ENCODE assay signal across 8 mouse cellular contexts in the genomic region with DNA sequence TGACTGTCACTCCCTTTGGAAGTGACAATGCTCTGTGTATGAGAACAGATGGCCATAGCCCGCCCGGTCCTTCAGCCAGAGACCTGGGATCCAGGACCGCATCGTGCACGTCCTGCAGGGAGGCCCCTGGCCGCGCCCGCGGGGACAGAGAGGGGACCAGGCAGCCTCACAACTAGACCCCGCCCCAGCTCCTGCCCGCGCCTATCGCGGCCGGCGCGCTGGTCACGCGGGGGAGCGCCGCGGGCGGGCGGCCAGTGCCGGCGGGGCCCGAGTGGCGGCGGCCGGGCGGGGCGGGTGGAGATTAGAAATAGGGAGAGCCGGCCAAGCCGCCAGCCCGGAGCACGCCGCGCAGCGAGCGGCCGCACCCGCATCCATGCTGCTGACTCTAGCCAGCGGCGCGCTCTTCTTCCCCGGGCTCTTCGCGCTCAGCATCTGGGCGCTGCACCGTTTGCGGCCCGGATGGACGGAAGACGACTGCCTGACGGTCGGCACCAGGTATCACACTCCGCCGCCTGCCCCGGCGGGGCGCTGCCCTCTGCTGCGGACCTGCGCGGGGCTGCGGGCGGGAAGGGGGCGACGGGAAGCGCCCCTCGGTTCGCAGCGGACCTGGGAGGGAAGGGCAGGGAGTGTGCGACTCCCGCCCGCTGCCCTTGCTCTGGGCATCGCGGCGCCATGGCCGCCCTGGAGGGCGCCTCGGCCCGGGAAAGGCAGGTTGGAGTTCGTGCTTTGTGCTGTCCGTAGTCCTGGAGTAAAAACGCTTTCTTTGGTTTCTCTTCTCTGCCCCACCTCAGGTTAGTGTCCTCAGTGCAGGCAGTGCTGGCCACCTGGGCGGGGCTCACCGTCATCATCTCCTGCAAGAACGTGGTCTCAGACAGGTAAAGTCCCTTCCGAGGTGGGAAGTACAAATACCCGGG. TPM values are rescaled to one million over a fixed set of nuclear protein-coding genes. Genes with fewer than 3 reads are reported as not detected.
DNase-seq lines count a peak whose midpoint lies in the region; ATAC-seq lines count a peak whose summit lies in the region.

No protein-coding gene starts in this region.

- peak overlapping the region; percentile 89 for H3K4me3 ChIP-seq in intestine, embryonic 14.5 days (ENCODE audit: low read depth, low read length)

- intact Hi-C loops in left cerebral cortex, postnatal 14 days (cut with DNase I) = no loop called here

- H3K4me2 ChIP-seq in intestine, embryonic 14.5 days (ENCODE audit: low read length) = peak overlapping the region; percentile 79

- peak; percentile 95 for ATAC-seq in intestine, embryonic 14.5 days (replicated peaks; ENCODE audit: low FRiP score, low TSS enrichment, low read depth)
- ATAC-seq in megakaryocyte progenitor cell, adult 5-6 weeks (replicated peaks; ENCODE audit: poor library complexity) = peak; percentile 89

- no peaks in the 10 kb centered on the region for H3K27me3 ChIP-seq in intestine, embryonic 14.5 days (replicated peaks; ENCODE audit: control insufficient read depth, insufficient read depth, low read length)

- peak overlapping the region; percentile 85 for H3K27ac ChIP-seq in intestine, embryonic 14.5 days (ENCODE audit: low read depth)

- peak overlapping the region; percentile 90 for H3K9ac ChIP-seq in intestine, embryonic 14.5 days (ENCODE audit: low read length)

- no peaks in the 10 kb centered on the region for H3K9me3 ChIP-seq in intestine, embryonic 14.5 days (ENCODE audit: control insufficient read depth, low read length)

- WGBS in intestine, embryonic 14.5 days = under 1% methylated on average over 86 of the region's 90 CpGs

- peaks cover 27% of the 10 kb centered on the region for H3K36me3 ChIP-seq in intestine, embryonic 14.5 days (ENCODE audit: control insufficient read depth, insufficient read depth, low read length)

- peaks cover 13% of the 10 kb centered on the region; the same call in 1 of the 2 replicates for H3K4me1 ChIP-seq in intestine, embryonic 14.5 days (replicated peaks; ENCODE audit: control insufficient read depth, insufficient read depth, low read length)

- peak; percentile 91 to 96 for DNase-seq in adrenal gland, adult (ENCODE audit: inconsistent age in 2 of 2, low spot score in 1 of 2)
- DNase-seq in embryo, embryonic 11 days = peak; percentile 93
- peak; percentile 89 for DNase-seq in gastrocnemius, postnatal 25 days
- DNase-seq in intestine, embryonic 14.5 days (ENCODE audit: low spot score) = peak; percentile 86
- DNase-seq in left cerebral cortex, postnatal 14 days (ENCODE audit: low spot score in 2 of 2) = peak; percentile 73 to 79
- DNase-seq in right cerebral cortex, adult 2 months (ENCODE audit: low spot score in 2 of 2) = peak; percentile 76 to 78
- DNase-seq in urinary bladder, postnatal 14 days (ENCODE audit: low spot score) = peak; percentile 86

RNA-seq across cellular contexts. Expression of a gene that starts 15.4 kb away (rescaled TPM):
- under 1 TPM in 1 of 2 experiments, not detected in 1; 0.51 TPM for total RNA-seq in gastrocnemius, postnatal 25 days (2021)
- polyA plus RNA-seq in intestine, embryonic 14.5 days (2014; fragmentation: Nextera tagmentation; extraction: Ambion mirVana) = 1.2 and 2.0 TPM in 2 replicates
- total RNA-seq in left cerebral cortex, postnatal 14 days (2021) = under 1 TPM; 0.85 to 0.90 TPM
- total RNA-seq in megakaryocyte progenitor cell, adult 5-6 weeks (2015) = not detected in 2 replicates
- 0.78 TPM in 1 of 2 replicates, not detected in the other for total RNA-seq in megakaryocyte progenitor cell, adult 5-6 weeks (2017)

RNA-seq across cellular contexts. Expression of a gene that starts 15.4 kb away (rescaled TPM):
- 1 to 10 TPM; 1.4 to 1.5 TPM for total RNA-seq in gastrocnemius, postnatal 25 days (2021)
- 37.5 and 42.9 TPM in 2 replicates for polyA plus RNA-seq in intestine, embryonic 14.5 days (2014; fragmentation: Nextera tagmentation; extraction: Ambion mirVana)
- total RNA-seq in left cerebral cortex, postnatal 14 days (2021) = 1 to 10 TPM; 5.7 to 8.3 TPM
- 12.3 and 23.4 TPM in 2 replicates for total RNA-seq in megakaryocyte progenitor cell, adult 5-6 weeks (2015)
- 17.4 and 19.5 TPM in 2 replicates for total RNA-seq in megakaryocyte progenitor cell, adult 5-6 weeks (2017)

RNA-seq across cellular contexts. Expression of a gene that starts 22.5 kb away (rescaled TPM):
- 1 to 10 TPM; 1.6 to 2.8 TPM for total RNA-seq in gastrocnemius, postnatal 25 days (2021)
- 114 and 117 TPM in 2 replicates for polyA plus RNA-seq in intestine, embryonic 14.5 days (2014; fragmentation: Nextera tagmentation; extraction: Ambion mirVana)
- 10 to 100 TPM; 17.4 to 17.6 TPM for total RNA-seq in left cerebral cortex, postnatal 14 days (2021)
- 3.3 and 3.5 TPM in 2 replicates for total RNA-seq in megakaryocyte progenitor cell, adult 5-6 weeks (2015)
- total RNA-seq in megakaryocyte progenitor cell, adult 5-6 weeks (2017) = 2.2 and 4.1 TPM in 2 replicates

RNA-seq across cellular contexts. Expression of a gene that starts 22.6 kb away (rescaled TPM):
- total RNA-seq in gastrocnemius, postnatal 25 days (2021) = 10 to 100 TPM; 19.9 to 22.6 TPM
- 42.5 and 45.7 TPM in 2 replicates for polyA plus RNA-seq in intestine, embryonic 14.5 days (2014; fragmentation: Nextera tagmentation; extraction: Ambion mirVana)
- total RNA-seq in left cerebral cortex, postnatal 14 days (2021) = 10 to 100 TPM; 67.5 to 77.7 TPM
- 35.3 and 37.8 TPM in 2 replicates for total RNA-seq in megakaryocyte progenitor cell, adult 5-6 weeks (2015)
- total RNA-seq in megakaryocyte progenitor cell, adult 5-6 weeks (2017) = 35.4 and 58.6 TPM in 2 replicates

RNA-seq across cellular contexts. Expression of a gene that starts 41.5 kb away (rescaled TPM):
- total RNA-seq in gastrocnemius, postnatal 25 days (2021) = 10 to 100 TPM; 11.9 to 13.7 TPM
- polyA plus RNA-seq in intestine, embryonic 14.5 days (2014; fragmentation: Nextera tagmentation; extraction: Ambion mirVana) = 29.6 and 29.9 TPM in 2 replicates
- 10 to 100 TPM; 15.0 to 15.1 TPM for total RNA-seq in left cerebral cortex, postnatal 14 days (2021)
- 16.3 and 21.1 TPM in 2 replicates for total RNA-seq in megakaryocyte progenitor cell, adult 5-6 weeks (2015)
- total RNA-seq in megakaryocyte progenitor cell, adult 5-6 weeks (2017) = 28.7 and 36.5 TPM in 2 replicates

Comparison
In these comparisons a context has a peak if more than half of its experiments do, and no peak if none do; other contexts are left out.
1. Peak in every context shown above with its lines: DNase-seq, ATAC-seq, H3K4me3 ChIP-seq and H3K27ac ChIP-seq.